Mouse (Mus musculus) adrenal gland, adult 18-20 months (tissue): ENCODE results near the gene Efna3. TPM values are rescaled to one million over a fixed set of nuclear protein-coding genes. Genes with fewer than 3 reads are reported as not detected.

Experiments used
- DNase-seq, 2 experiments: peaks; one replicate each; pipeline ENCODE4 v3.0.0; 2021 to 2022; ENCODE audit warnings: low spot score in 2 of 2
- total RNA-seq, 2 experiments: library from RNA; stranded (reverse); gene quantifications; 1 replicate in 1 of 2; 2 replicates in 1 of 2; pipeline ENCODE4 v1.2.3; 2021

Gene Efna3
- total RNA-seq, 2 experiments from 2014 or later, result 0.42 TPM; not detected in 1

- DNase-seq, result peak; percentile 65 to 69
Measured at GRCm38 (mm10) chr3:89339416-89339815, 16.7 kb upstream of the Efna3 start.

- DNase-seq, result peak in 1 of 2 experiments; percentile 39
Measured at GRCm38 (mm10) chr3:89337721-89338578, 15.2 kb upstream of the Efna3 start, which contains the start of gene Efna4. Gene Efna4 (minus strand): TSS chr3:89338028.

DNA sequence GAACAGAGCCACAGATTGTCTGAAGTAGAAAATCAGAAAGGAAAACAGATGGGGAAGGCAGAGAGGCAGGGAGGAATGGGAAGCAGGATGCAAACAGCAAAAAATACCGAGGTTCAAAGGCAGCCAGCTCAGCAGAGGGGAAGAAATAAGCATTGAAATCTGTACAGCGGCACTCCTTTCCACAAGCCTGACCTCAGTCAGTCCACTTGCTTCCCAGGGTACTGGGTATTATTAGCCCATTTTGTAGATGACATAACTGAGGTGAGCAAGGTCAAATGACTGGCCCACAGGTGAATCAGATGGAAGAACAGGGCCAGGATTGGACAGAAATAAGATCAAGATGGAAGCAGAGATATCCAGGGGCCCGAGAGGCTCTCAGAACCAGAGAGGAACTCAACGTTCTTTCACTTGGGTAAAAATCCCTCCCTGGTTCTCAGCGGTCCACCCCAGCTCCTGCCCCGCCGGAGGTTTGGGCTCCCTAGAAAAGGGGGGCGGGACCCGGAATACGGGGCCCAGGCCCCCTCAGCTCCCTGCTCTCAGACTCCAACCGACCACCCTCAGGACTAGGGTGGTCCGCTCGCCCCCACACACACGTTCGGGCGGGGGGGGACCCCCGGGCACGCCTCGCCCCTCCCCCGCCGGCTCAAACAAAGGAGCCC lies 14.4 kb upstream of the Efna3 start:
- DNase-seq, result no peak

GRCm38 (mm10) chr3:89336529-89336928 lies 13.8 kb upstream of the Efna3 start:
- no peak for DNase-seq

DNA sequence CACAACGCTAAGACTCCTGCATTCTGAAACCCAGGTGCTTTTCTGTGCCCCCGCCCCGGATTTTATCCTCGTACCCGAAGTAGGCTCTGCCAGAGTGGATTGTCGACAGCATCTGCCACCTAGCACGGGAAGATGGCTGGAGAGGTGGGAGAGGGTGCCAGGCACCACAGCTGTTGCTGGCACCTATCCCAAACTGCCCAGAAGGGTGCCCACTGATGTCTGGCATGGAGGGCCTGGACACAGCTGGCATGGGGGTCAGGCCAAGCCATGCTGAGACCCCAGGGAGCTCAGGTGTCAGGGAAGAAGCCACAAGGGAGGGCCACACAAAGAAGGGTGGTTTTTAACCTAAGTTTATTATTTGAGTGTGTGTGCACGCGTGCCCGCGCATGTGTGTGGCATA lies 10.3 kb upstream of the Efna3 start:
- DNase-seq, result no peak

GRCm38 (mm10) chr3:89332476-89332875 lies 9.7 kb upstream of the Efna3 start:
- no peak for DNase-seq

DNA sequence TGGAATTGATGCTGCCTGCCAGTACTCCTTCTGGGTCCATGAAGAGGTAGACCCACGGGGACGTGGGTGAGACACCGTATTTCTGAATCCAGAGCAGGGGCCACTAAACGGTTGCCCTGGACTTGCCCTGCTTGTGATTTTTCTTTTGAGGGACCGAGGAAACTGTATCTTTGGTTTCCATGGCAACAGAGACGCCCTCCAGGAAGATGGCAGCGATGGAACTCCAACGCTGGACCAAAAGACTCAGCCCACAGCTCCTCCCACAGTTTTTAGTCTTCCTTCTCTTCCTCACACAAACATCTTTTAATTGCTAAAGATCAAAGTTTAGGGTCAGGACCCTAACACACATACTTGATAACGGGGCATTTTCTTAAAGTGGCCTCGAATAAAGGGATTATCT lies 9.2 kb upstream of the Efna3 start:
- DNase-seq, result no peak

- DNase-seq, result no peak
Measured at GRCm38 (mm10) chr3:89331561-89331960, 8.8 kb upstream of the Efna3 start.

GRCm38 (mm10) chr3:89330948-89331347 lies 8.2 kb upstream of the Efna3 start:
- DNase-seq, result no peak

- DNase-seq, result no peak
Measured at GRCm38 (mm10) chr3:89330346-89330745, 7.6 kb upstream of the Efna3 start.

GRCm38 (mm10) chr3:89328623-89329022 lies 5.9 kb upstream of the Efna3 start:
- DNase-seq, result no peak

DNA sequence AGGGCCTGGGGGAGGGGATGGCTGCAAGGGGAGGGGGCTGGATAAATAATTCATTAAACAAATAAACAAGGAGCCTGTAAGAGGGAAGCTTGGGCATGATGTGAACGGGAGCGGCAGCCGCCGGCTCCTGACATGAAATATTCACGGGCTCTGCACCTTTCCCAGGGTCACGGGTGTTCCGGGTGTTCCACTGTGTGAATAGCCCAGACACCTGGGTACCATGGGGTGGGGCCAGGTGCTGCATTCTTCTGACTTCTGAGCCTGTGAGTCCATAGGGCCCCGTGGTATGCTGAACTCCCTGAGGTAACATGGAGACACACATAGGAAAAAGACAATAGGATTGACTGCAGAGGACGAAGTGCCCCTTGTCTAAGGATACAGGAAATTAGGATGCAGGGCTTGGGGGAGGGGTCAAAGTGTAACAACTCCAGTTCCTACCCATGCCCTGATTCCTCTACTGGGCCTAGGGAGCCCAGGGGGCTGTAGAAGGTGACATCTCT lies 4.7 kb upstream of the Efna3 start:
- no peak for DNase-seq

- no peak for DNase-seq
Measured at GRCm38 (mm10) chr3:89325882-89326281, 3.1 kb upstream of the Efna3 start.

- no peak for DNase-seq
Measured at GRCm38 (mm10) chr3:89322131-89322500, 649 bp downstream of the Efna3 start.

GRCm38 (mm10) chr3:89321183-89322130 lies 1.3 kb downstream of the Efna3 start:
- peak in 1 of 2 experiments; percentile 41 for DNase-seq

- peak in 1 of 2 experiments; percentile 36 for DNase-seq
Measured at GRCm38 (mm10) chr3:89320581-89321182, 2.1 kb downstream of the Efna3 start.

GRCm38 (mm10) chr3:89319591-89320350 lies 3.0 kb downstream of the Efna3 start:
- no peak for DNase-seq

DNA sequence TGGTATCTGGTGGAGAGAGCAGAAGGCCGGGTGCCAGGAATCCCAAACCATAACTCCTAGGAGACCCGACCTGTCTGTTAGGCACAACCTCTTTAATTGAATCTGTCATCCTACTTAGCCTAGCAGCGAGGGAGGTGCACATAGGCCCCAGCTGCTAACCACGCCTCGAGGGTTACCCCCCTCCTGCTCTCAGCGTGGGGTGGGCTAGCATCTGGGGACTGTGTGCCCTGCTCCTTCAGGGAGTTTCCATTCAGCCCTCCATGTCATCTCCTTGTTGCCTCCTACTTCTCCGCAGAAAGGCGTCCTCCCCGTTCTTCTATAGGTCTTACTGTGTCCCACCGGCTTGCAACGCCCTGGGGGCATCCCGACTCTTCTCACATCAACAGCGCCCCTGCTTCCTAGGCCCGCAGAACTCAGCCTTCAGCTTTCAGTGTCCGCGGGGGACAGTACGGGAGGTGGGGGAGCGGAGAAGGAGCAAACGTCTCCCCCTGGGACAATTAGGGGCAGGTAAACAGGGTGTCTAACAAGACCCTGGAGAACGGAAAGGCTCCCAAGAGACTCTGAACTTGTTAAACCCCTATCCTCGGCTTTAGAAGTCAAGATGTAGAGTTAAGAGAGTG lies 3.7 kb downstream of the Efna3 start:
- no peak for DNase-seq

- no peak for DNase-seq
Measured at GRCm38 (mm10) chr3:89318316-89318715, 4.4 kb downstream of the Efna3 start.
